Mouse (Mus musculus) left cerebral cortex, adult 9 months (tissue): ENCODE measurements at regions not wholly inside any gene's neighbourhood (a gene's known extent, or its start where the extent isn't known, plus 50 kb on each side); places are given as distances from the start of the nearest gene placed in this dataset.
A peak's percentile ranks its signal among the peaks of the same experiment; 100 is the strongest.
"Not testable (repeated sequence)": the region's sequence is repeated elsewhere in the genome, so short reads cannot be mapped to it uniquely, and the experiment has no call there.

Experiments used
- DNase-seq, 2 experiments: peaks; one replicate each; pipeline ENCODE4 v3.0.0; 2022; ENCODE audit warnings: low spot score in 2 of 2

DNA sequence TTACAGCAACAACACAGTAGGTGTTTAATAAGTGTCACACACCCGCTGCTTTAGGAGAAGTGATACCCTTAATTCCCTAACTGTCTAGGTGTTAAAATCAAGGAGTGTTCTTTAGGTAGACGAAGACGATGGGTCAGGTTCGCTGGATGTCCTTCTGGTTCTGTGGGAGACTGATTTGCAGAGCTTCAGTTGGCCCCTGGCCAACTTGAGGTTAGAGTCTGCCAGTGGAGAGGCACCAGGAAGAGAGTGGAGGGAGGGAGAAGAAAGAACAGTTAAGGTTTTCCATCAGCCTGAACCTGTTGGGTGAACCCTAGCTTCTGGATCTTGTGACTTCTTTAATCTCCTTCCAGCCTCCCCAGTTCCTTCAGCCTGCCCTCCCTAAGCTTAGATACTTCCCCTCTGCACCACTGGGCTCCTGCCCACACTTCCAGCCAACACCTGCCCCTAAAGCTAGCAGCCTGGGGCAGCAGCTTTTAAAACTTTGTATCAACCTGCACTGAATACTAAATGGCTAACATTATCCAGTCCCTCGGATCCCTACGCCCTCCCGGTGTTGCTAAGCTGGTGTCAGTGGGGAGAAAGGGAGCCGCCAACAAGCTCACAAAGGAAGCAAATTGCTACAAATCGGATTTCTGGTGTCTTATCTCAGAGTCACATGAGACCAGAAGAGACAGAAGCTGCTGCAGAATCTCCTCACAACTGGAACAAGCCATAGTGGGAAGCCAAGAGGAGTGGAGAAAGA is 62.1 kb upstream of the Adgrl1 start:
- no peak for DNase-seq

DNA sequence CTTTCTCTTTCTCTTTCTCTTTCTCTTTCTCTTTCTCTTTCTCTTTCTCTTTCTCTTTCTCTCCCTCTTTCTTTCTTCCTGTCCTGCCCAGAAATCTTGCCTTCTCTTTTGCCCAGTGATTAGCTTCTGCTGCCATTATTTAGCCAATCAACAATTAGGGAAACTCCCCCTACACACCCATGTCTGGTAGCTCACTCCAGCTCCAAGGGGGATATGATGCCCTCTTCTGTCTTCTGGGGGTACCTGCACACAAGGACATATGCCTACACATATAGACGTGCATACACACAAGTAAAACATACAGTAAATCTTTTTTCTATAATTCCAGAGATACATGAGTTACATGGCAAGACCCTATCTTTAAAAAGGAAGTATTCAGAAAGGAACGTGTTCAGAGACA is 70.1 kb upstream of the Adgrl1 start:
- DNase-seq: no peak

- no peak for DNase-seq
These were observed 74.8 kb upstream of the Adgrl1 start for GRCm38 (mm10) chr8:83824925-83825680.

DNA sequence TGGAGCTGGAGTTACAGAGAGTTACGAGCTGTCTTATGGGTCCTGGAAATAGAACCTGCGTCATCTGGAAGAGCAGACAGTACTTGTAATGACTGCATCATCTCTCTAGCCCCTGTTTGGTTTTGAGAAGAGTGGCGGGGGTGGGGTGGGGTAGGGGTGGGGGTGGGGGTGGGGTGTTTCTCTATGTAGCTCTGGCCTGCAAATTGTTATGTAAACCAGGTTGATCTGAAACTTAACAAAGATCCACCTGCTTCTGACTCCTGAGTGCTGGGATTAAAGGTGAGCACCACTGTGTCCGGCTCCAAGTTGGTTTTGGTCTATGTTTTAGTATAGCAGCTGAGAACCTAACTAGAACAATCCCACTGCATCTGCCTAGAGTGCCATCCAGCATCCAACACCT is 78.0 kb upstream of the Adgre5 start:
- no peak for DNase-seq

DNA sequence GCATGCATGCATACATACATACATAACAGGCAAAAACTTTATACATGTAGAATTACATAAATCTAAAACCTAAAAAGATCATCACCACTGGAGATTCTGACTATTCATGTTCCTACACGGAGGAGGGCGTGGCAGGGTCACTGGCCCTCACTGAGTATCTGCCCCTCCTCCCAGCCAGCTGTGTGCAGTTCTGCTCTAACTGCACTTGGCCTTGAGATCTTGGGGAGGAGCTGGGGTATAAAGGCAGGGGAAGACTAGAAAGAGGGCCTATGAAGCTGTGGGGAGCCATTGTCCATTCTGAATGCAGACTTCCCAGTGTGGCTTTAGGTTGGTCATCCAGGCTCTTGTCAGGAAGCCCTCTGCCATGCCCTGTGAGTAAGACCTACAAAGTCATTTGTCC is 69.5 kb upstream of the Adgre5 start:
- no peak for DNase-seq

DNA sequence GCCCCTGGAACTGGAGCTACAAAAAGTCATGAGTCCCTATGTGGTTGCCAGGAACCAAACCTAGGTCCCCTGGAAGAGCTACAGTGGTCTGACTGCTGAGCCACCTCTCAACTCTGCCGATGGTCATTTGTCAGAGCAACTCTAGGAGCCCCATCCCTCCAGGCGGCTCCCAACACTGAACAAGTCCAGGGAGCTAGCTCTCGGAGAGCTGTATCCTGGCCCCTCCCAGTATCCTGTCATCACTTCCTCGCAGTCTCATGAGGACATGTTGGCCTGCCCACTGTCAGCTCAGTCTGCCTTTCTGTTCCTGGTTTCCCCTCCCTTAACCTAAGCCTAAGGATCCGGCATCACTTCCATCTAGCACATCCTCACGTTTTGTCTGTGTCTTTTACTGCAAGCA is 64.5 kb upstream of the Adgre5 start:
- no peak for DNase-seq

- DNase-seq: not testable (repeated sequence)
These were observed 62.2 kb upstream of the Adgre5 start for GRCm38 (mm10) chr8:83803312-83803711.

DNA sequence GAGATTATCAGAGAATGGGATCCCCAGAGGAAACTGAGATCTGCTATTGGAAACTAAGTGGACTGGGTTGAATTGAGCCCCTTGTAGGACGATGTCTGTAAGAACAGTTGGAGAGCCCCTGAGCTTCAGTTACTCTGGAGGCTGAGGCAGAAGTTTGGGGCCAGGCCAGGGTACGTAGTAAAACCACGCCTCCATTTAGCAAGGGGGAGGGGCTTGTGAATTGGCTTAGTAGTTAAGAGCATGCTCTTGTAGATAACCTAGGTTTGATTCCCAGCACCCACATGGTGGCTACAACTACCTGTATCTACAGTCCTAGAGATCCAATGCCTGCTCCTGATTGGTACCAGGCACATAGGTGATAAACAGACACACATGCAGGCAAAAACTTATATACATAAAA is 61.4 kb upstream of the Adgre5 start:
- no peak for DNase-seq

DNA sequence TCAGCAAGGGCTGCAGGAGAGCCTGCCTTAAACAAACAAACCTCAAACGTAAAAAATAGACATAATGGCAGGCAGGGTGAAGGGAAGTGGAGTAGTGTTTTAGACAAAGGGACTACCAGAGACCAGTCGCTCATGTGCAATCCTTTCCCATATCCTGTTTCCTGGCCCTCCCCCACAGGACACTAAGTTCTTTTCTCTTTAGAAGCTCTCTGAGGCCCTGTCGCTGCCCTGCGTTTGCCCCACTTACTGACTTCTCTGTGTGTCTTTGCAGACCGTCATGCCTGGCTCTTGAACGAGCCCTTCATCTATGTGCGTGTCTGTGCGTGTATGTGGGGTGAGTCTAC is 58.5 kb upstream of the Adgre5 start:
- no peak for DNase-seq

DNA sequence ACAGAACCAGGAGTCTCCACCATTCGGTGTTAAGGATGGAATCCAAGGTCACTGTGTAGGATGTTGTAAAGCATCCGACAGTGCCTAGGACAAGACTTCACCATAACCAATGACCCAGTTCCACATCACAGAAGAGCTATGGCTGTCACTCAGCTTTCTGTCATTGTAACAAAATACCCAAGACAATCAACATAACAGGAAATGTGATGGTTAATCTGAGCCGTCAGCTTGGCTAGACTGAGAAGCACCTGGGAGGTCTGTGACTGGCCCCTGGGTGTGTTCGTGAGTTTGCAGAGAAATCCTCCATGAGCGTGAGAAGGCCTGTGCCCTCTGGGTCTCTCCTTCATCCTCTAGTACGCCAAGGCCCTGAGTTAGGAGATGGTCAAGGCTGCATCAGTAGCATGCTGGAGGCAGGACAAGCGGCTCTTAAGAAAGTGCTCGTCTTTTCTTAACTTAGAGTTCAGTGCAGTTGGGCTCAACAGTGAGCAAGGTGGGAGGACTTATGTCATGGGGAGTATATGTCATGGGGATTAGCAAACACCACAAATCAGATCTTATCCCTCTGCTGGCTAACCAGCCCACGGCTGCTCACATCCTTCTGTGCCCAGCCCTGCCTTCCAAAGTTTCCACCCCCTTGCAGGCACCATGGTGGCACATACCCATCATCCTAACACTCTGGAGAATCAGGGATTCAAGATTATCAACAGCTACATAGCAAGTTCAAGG is 57.9 kb upstream of the Adgre5 start:
- no peak for DNase-seq

- peak in 1 of 2 experiments; percentile 36 for DNase-seq
These were observed 52.5 kb upstream of the Adgre5 start for GRCm38 (mm10) chr8:83793491-83794238.
